Mouse (Mus musculus) thymus, adult 2 months (tissue): Measurements from ENCODE around the gene Gm10300.

Experiments used
- CTCF ChIP-seq: fragments of 200-500 bp; IDR thresholded peaks from 2 replicates; pipeline ENCODE4 v1.5.1; 2012; ENCODE audit warnings: mild to moderate bottlenecking, control low read depth, low read length, moderate library complexity, borderline replicate concordance; ENCODE audit not compliant: control insufficient read depth, poor library complexity, insufficient read depth; ENCODE audit errors: extremely low read depth
- POLR2A ChIP-seq: fragments of 200-500 bp; IDR thresholded peaks from 2 replicates; pipeline ENCODE4 v1.6.1; 2012; ENCODE audit warnings: mild to moderate bottlenecking, low read length, control low read depth, moderate library complexity; ENCODE audit not compliant: control insufficient read depth, poor library complexity, insufficient read depth; ENCODE audit errors: extremely low read depth

DNA sequence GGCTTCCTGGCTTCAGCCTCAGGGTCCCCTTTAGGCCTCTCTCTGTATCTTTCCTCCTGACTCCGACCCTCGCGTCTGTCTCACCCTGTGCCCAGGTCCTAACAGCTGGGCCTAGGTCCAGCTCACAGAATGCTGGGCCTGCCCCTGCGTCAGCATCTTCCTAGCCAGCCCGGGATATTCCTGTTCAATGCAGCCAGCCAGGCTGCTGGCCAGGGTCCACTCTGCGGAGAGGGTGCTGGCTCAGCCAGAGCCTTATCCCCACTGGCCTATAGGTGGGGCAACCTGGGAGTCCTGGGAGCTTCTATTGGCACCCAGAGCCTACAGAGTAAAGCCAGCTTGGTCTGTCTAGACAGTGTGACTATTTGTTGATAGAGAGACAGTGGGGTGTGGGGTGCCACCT is 1.6 kb upstream of the Gm10300 start:
- TF ChIP-seq CTCF = no peak
- no peak for TF ChIP-seq POLR2A
